Mouse (Mus musculus) adrenal gland, postnatal 10 days (tissue): ENCODE results near the gene Commd7. TPM values are rescaled to one million over a fixed set of nuclear protein-coding genes. Genes with fewer than 3 reads are reported as not detected.

Experiments used
- DNase-seq: peaks from one replicate; pipeline ENCODE4 v3.0.0; 2021; ENCODE audit warnings: mixed read lengths
- total RNA-seq, 2 experiments: library from RNA; stranded (reverse); gene quantifications; 2 replicates each; pipeline ENCODE4 v1.2.3; 2021

Commd7 gene
- total RNA-seq, 2 experiments from 2014 or later, result 31.6 to 33.0 TPM

- DNase-seq, result no peak
These were observed 1.6 kb downstream of the Commd7 start for GRCm38 (mm10) chr2:153630950-153631349.

GRCm38 (mm10) chr2:153622449-153622848, 10.1 kb downstream of the Commd7 start:
- no peak for DNase-seq

- no peak for DNase-seq
These were observed 13.7 kb downstream of the Commd7 start for GRCm38 (mm10) chr2:153618889-153619288.

GRCm38 (mm10) chr2:153618439-153618838, 14.1 kb downstream of the Commd7 start:
- DNase-seq, result no peak

GRCm38 (mm10) chr2:153616893-153617292, 15.7 kb downstream of the Commd7 start:
- no peak for DNase-seq

- no peak for DNase-seq
These were observed 19.8 kb downstream of the Commd7 start for GRCm38 (mm10) chr2:153612594-153613281.

- DNase-seq, result no peak
These were observed 20.8 kb downstream of the Commd7 start for GRCm38 (mm10) chr2:153611743-153612142.

- DNase-seq, result no peak
These were observed 21.3 kb downstream of the Commd7 start for GRCm38 (mm10) chr2:153611241-153611630.

GRCm38 (mm10) chr2:153610426-153611240, 21.9 kb downstream of the Commd7 start:
- DNase-seq, result peak; percentile 66

GRCm38 (mm10) chr2:153609548-153609947, 23.0 kb downstream of the Commd7 start:
- DNase-seq, result peak; percentile 97

- peak; percentile 83 for DNase-seq
These were observed 23.5 kb downstream of the Commd7 start for GRCm38 (mm10) chr2:153609058-153609457.

- DNase-seq, result peak; percentile 85
These were observed 24.6 kb downstream of the Commd7 start for GRCm38 (mm10) chr2:153607870-153608515.

GRCm38 (mm10) chr2:153606421-153606820, 26.2 kb downstream of the Commd7 start:
- DNase-seq, result no peak

- DNase-seq, result no peak
These were observed 28.9 kb downstream of the Commd7 start for GRCm38 (mm10) chr2:153603724-153604123.

GRCm38 (mm10) chr2:153600667-153601648, 31.6 kb downstream of the Commd7 start:
- DNase-seq, result peak; percentile 88

- DNase-seq, result peak; percentile 85
These were observed 32.4 kb downstream of the Commd7 start for GRCm38 (mm10) chr2:153600021-153600666.

- DNase-seq, result peak; percentile 64
These were observed 35.0 kb downstream of the Commd7 start for GRCm38 (mm10) chr2:153597626-153598025.

- no peak for DNase-seq
These were observed 35.6 kb downstream of the Commd7 start for GRCm38 (mm10) chr2:153597014-153597413.

- no peak for DNase-seq
These were observed 37.6 kb downstream of the Commd7 start for GRCm38 (mm10) chr2:153594998-153595397.

- DNase-seq, result no peak
These were observed 39.4 kb downstream of the Commd7 start for GRCm38 (mm10) chr2:153593186-153593585.
